Mouse (Mus musculus) thymus, postnatal 25 days (tissue): ENCODE measurements around the gene Trappc6b.
"Not testable (repeated sequence)": the region's sequence is repeated elsewhere in the genome, so short reads cannot be mapped to it uniquely, and the experiment has no call there.

Experiments
- DNase-seq: peaks from one replicate; pipeline ENCODE4 v3.0.0; 2022

The Trappc6b gene

DNA sequence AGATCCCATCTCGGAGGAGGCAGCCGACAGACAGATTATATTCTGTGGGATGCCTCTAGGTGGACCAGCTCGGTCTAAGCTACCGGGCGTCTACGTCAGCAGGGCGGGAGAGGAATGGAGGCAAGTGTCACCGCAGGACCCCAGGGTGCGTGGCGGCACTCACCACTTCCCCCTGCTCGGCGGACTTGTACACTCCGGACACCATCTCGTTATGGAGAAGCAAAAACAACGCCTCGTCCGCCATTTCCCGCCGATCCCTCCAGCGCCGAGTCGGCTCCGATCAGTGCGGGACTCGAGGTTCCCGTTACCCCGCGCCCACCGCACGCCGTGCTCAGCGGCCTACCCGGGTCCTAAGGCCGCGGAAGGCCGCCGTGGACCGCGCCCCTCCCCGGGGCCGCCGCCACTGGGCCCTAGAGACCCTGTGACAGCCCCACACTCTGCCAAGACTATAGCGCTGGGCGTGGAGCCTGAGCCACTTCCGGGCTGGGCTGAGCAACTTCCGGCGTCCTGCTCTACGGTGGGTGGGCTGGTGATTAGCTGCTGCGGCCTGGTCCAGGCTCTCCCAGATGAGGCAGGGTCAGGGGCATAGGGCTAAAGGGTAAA, at the start of gene Trappc6b:
Gene Trappc6b (minus strand): TSS at position 480 of the 603 bp plus-strand sequence.
- DNase-seq = peak; percentile 73

DNA sequence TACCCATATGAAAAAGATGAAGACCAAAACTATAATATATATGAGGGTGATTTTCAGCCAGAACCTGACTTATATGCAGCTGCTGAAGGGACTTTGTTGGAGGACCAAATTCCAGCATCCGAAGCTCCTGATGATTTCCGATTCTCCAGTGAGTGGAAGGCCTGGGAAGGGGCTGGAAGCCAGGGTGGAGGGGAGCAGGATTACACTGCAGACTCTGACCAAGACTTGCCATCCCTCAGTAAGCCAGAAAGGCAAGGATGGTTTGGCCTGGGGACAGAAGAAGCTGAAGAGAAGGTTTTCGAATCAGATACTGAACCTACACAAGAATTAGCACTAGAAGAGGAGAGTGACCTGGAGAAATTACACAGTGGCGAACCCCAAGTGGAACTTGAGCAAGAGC, 46.7 kb upstream of the Trappc6b start:
- DNase-seq = no peak

DNA sequence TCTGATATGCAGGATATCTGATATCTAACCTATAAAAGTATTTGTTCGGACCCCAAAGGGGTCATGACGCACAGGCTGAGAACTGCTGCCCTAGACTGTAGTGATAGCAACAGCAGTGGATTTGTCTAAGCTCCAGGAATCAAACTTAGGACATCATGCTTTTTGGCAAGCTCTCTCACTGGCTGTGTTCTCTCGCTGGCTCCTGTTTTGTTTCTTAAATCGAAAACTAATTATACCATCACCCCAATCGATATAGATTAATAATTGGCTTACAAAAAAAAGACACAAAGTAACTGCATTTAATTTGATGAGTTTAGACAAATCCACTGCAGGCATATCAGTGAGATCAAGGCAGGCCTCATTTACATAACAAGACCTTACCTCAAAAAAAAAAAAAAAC, 45.2 kb upstream of the Trappc6b start:
- no peak for DNase-seq

DNA sequence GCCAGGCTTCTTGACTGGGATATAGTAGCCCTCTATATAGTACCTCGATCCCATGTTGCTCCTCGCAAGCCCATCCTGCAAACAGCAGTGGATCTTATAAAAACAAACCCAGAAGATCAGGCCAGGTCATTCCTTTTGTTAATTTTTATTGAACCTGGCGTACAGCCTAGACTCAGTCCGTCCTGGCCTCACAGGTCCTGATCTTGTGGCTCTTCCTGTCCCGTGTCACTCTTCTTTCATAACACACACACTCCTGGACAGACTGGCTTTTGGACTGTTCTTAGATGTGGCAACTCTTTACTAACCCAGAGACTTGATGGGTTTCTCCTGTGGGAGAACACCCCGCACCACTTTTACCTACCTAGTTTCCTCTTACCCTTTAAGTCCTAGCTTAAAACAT, 44.6 kb upstream of the Trappc6b start:
- DNase-seq = no peak

DNA sequence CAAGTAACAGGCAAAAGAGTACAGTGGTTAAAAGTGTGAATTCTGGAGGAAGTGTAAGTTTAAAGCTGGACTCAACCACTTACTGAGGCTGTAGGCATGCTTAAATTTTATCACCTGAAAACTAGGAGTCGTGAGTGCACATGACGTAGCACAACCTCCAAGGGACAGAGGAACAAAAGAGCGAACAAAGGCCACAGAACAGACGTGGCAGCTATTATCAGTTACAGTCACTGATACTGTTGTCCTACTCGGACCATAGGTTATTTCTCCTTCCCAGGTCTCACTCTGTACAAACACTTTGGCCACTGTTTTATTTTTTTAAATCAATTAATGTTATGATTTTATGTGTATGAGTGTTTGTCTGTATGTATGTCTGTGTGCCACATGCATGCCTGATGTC, 43.5 kb upstream of the Trappc6b start:
- no peak for DNase-seq

DNA sequence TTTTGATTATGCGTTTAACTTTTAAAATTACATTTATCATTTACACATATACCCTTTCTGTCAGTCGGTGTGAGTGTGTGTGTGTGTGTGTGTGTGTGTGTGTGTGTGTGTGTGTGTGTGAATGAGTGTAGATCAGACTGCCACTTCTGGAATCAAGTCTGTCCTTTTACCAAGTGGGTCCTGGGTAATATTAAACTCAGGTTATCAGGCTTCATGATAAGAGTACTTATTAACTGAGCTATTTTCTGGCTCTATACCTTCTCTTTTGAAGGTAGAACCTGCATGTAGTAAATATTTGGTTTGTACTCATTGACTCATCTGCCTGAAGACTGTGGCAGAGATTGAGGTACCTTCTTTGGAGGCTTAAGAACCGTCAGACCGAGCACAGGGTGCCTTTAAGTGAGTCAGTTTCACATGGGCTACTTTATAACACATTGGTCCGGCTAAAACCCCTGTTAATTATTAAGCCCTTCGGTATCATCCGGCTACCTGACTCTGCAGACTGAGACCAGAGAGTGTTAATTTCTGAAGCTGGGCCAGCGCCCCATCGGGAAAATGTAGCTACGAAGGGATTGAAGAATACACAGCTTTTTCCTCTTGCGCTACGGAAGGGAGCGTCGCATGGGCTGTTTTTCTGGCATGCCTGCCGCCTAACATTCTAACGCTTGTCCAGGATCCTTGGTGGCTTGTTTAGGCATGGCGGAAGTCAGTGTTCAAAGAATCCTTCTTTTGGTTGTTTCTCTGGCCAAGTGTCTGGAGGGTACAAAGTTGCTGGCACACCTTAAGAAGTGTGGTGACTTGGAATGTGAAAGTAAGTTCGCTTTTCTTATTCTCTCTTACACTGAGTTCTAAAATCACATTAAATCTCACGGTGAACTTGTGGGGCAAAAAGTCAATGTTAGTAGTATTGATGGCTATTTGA, 34.1 kb upstream of the Trappc6b start, which contains the start of gene Mia2:
Gene Mia2 (plus strand): TSS at position 696 of the 922 bp plus-strand sequence.
- DNase-seq = no peak

DNA sequence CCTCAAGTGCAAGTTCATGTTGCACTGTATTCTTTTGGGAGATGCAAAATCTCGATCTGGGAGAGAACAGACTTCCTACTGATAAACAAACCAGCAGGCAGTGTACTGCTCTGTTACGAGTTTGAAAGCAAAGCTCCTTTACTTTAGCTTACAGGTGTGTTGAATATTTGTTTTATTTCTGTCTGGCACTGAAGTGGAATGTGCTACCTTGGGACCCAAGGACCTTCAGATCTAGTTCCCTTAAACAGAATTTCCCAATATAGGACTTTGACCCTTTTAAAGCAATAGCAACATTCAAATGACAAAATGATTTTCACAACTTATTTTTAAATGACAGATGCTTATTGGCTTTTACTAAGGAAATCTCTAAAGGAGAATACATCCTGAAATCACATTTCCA, 32.3 kb upstream of the Trappc6b start:
- DNase-seq = no peak

DNA sequence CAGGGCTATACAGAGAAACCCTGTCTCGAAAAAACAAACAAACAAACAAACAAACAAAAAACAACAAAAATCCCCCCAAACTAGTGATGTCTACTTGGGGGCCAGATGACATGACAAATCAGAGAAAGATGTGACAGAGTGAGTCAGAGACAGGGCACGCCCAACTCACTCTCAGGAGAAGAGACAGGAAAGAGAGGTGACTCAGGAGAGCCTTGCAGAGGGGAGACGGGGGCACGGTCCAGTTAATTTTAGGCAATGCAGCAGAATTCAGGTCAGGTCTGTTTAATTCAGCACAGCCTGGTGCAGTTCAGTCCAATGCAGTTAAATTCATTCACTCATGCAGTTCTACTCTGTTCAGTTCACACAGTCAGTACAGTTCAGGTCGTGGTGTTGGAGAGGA, 24.9 kb upstream of the Trappc6b start:
- no peak for DNase-seq

DNA sequence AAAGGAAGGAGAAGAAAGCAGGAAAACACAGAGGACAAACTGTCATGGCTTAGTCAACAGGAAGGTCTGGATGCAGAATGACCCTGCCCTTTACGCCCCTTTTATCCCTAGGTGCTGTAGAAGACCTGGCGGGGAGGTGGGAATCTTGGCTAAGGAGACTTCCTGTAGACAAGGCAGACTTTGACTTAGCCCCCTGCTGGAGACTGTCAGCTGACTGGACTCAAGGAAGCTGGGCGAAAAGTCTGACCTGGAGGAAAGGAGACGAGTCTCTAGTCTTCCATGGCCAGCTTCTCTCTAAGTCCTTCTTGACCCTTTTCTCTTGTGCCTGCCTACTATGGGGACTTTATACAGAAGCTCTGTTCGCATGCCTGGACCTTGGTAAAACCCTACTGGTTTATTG, 23.2 kb upstream of the Trappc6b start:
- no peak for DNase-seq

DNA sequence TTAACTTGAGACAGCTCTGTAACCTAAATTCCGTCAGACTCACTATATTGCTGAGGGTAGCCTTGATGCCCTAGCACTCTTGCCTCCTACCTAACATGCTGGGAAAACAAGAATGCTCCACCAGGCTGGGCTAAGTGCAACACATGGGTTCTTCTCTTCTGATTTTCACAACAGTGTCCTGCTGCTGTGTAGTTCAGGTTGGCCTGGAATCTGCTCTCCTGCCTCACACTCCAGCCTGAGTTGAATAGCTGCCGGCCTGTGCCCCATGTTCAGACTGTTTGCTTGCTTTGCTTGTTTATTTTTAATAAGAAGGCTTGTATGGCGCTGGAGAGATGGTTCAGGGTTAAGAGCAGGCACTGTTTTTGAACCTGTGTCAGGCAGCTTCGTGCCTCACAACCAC, 19.2 kb upstream of the Trappc6b start:
- no peak for DNase-seq

DNA sequence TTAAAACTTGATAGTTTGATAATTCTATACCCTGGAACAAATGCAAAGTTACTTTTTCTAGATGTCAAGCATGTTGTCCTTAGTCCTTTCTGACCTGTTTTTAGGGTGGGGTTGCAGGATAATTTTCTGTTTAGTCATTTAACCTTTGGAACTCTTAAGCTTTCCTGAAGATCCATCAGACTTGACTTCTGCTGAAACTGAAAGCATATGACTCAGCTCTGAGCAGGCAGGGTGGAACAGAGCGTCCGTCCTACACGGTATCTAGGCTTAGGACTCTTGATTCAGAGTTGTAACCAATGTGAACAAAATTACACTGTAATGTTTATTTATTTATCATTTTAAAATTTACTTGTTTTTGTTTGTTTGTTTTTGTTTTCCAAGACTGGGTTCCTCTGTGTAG, 16.6 kb upstream of the Trappc6b start:
- no peak for DNase-seq

DNA sequence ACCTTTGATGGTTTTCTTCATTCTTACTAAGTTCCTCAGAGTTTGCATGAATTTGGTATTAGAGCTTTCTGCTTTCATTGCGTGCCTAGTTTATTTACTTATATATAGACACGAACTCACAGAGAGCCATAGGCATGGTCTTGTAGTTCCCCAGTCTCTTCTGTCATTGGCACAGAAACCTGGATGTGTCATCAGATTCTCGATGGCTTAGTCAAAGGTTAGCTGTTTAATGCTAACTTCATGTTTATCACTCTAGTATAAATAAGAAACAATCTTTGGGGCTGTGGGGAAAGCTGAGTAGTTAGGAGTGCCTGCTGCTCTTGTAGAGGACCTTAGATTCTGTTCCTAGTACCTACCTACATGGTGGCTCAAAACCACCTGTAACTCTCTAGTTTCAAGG, 15.7 kb upstream of the Trappc6b start:
- no peak for DNase-seq

DNA sequence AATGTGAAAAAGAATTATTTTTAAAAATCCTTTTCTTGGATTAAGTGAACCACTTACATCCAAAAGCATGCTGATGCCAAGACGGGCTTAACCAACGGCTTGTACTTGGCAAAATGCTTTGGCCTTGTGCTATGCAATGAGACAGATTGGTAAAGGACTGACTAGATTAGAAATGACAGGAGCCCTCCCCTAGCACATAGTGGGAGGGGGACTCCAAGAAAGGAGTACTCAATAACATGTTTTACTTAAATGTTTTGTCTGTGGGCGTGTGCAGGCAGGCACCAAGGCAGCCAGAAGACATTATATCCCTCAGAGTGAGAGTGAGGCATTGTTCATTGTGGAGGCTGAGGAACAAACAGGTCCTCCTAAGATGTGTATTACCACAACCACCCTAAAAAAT, 12.8 kb upstream of the Trappc6b start:
- DNase-seq = no peak

DNA sequence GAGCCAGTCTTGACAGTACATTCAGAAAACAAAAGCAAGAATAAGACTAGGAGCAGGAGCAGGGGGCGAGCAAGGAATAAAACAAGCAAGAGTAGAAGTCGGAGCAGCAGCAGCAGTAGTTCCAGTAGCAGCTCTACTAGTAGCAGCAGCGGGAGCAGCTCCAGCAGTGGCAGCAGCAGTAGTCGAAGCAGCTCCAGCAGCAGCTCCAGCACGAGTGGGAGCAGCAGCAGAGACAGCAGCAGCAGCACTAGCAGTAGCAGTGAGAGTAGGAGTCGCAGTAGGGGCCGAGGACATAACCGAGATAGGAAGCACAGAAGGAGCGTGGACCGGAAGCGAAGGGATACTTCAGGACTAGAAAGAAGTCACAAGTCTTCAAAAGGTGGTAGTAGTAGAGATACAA, 11.0 kb upstream of the Trappc6b start:
- no peak for DNase-seq

DNA sequence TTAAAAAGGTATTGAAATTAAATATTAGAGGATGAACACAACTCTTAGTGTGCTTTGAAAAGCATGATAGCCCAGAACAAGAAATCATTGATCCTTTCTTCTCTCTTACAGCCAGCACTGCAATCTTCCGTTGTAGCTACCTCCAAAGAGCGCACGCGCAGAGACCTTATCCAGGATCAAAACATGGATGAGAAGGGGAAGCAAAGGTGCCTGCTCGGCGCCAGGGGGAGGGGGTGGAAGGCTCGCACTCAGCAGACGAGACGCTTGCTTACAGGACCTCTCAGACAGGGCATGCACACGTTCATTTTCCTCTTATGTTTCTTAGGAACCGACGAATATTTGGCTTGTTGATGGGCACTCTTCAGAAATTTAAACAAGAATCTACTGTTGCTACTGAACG, 7.5 kb upstream of the Trappc6b start:
- DNase-seq = no peak

DNA sequence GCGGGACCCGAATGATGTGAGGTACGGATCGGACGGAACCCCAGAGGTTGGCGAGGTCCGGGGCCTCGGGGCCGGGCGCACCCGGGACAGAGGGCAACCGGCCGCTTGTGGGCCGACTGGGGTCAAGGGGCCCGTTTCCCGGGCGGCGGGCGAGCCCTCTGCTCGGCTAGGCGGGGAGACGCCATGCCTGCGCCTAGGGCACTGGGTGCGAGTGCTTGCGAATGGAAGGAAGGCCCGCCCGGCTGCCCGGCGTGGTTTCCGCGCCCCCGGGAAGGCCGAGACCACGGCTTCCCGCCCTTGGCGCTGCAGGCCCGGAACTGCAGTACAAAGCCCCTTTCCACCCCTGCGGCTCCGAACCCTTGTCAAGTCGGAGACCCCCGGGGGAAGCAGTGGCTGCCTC, 5.8 kb upstream of the Trappc6b start:
- DNase-seq = peak; percentile 67

DNA sequence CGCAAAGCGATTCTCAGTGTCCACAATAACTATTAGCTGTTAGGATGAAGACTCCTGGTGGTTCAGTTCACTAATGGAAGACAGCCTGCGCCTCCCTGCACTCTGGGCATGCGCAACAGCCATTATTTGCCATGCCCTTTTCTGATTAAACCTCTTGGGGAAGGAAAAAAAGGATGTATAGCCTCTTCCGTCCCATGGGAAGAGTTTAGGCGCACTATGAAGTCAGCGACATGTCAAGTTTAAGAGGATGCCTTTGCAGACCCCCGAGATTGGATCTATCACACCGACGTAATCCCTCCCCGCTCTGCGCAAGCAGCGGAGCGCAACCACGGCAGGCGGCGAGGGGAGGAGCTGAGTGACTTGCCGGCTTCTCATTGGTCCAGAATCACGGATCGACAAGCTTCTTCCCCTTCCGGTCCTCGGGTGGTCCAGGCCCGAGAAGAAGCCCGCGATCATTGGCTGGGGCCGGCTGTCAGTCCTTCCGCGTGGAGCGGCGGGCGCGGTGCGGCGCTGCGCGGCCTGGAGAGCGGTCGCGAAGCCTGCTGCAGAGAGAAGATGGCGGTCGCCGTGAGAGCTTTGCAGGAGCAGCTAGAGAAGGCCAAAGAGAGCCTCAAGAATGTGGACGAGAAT, 5.3 kb upstream of the Trappc6b start, which contains the start of gene Pnn:
Gene Pnn (plus strand): TSS at position 437 of the 630 bp plus-strand sequence.
- DNase-seq = peak; percentile 96

DNA sequence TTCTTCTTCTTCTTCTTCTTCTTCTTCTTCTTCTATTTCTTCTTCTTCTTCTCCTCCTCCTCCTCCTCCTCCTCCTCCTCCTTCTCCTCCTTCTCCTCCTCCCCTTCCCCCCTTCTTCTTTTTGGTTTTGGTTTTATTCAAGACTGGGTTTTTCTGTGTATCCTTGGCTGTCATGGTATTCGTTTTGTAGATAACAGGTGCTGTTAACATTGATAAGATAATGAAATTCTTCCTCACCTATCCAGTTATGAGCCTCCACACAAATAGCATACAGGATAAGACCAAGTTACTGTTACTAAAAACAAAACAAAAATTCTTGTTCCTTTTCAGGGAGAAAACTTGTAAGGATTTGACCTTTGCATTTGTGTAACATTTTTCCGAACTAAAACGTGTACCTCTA, 4.5 kb upstream of the Trappc6b start:
- no peak for DNase-seq

DNA sequence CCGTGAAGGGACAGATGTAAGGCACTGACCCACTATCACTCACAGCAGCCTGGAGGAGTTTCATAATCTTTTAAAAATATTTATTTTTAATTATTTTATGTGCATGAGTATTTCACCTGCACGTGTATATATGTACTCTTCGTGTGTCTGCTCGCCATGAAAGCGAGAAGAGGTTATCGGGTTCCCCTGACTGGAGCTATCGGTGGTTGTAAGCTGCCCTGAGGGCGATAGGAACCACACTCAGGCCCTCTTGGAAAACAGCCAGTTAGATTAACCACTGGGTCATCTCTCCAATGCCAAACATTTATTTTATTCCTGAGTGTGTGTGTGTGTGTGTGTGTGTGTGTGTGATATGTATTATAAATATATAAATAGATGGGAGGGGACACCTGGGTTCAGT, 3.6 kb upstream of the Trappc6b start:
- no peak for DNase-seq

DNA sequence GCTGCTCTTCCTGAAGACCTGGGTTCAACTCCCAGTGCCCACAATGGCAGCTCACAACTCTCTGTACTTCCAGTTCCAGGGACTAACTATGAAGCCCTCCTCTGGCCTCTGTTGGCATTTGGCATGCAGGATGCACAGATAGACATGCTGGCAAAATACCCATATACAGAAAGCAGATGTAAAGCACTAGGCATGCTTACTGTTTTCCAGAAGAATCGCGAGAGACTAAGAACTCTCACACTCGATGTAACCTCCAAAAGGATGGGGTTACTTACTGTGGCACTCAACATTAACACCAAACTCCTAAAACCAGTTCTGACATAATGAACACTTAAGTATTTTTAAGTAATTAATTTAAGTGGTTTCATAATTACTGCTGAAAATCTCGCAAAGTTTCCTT, 950 bp downstream of the Trappc6b start:
- no peak for DNase-seq

DNA sequence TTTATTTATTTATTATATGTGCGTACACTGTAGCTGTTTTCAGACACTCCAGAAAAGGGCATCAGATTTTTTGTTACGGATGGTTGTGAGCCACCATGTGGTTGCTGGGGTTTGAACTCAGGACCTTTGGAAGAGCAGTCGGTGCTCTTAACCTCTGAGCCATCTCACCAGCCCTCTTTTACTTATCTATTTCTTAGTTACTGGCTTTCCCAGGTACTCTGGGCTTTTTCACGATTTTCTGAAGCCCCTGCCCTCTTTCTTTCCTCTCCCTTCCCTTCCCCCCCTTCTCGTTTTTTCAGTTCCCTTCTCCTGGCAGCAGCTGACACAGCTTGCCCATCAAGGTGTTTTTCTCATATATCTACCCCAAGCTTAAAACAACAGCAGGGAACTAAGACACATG, 3.0 kb downstream of the Trappc6b start:
- not testable (repeated sequence) for DNase-seq

DNA sequence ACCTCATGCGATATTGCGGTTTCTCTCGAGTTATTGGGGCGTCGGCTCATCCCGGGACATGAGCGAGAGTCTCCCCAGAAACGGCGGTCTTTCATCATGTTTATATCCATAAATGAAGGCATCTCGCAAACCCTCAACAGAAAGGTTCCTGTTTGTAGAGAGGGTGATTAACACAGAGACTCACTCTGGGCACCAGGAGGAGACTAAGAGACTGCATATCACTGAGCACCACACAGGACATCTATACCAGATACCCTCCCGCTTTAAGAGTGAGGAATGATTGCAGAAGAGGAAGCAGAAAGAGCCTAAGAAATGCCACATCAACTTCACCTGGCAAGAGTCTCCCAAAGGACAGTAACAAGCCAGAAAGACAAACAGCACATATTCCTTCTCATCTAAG, 5.0 kb downstream of the Trappc6b start:
- DNase-seq = no peak

DNA sequence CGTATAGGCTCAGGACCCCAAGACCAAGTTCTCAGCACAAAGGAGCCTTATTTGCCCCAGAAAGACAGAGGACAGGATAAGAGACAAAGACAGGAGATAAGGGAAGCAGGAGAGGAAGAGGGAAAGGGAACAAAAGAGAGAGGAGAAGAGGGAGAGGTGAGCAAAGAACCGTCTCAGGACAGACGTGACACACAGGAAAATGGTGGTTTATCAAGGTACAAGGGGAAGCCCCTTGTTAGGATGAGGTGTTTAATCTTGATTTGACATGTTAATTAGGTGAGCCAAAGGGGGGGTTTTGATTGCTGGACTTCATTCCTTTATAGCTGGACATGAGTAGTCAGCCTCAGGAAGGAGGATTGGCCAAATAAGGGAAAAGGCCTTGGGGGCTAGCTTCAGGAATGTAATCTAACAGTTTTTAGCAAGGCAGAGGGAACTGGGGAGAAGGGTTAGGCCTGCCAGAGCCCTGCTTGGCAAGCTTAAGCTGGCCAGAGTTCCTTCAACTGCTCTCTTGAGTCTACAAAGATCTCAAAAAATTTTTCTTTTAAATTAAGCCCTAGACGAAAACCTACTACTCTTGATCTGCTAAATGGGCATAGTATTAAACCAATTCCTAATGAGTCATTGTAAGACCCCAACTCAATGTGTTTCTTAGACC, 5.9 kb downstream of the Trappc6b start:
- DNase-seq = no peak
